Mouse (Mus musculus) ES-Bruce4 (cell line): Measurements from ENCODE around the gene Rai1. TPM values are rescaled to one million over a fixed set of nuclear protein-coding genes. Genes with fewer than 3 reads are reported as not detected.

Source experiments
- H3K27ac ChIP-seq: 2 replicates; pipeline ENCODE4 v1.5.1; 2012; ENCODE audit warnings: low read length, inconsistent platforms; ENCODE audit not compliant: insufficient read depth
- H3K27me3 ChIP-seq: 2 replicates; pipeline ENCODE4 v1.6.1; 2012; ENCODE audit warnings: mild to moderate bottlenecking, low read length, inconsistent platforms; ENCODE audit not compliant: control insufficient read depth, poor library complexity, insufficient read depth, severe bottlenecking
- H3K36me3 ChIP-seq: 2 replicates; pipeline ENCODE4 v1.6.1; 2012; ENCODE audit warnings: inconsistent platforms, mild to moderate bottlenecking, low read length, moderate library complexity; ENCODE audit not compliant: control insufficient read depth, poor library complexity, insufficient read depth, severe bottlenecking
- H3K4me1 ChIP-seq: one replicate; pipeline ENCODE4 v1.8.1; 2011; ENCODE audit warnings: low read length; ENCODE audit not compliant: control insufficient read depth, insufficient read depth
- H3K4me3 ChIP-seq: 2 replicates; pipeline ENCODE4 v1.5.1; 2011; ENCODE audit warnings: low read depth, mild to moderate bottlenecking, low read length
- H3K9ac ChIP-seq: 2 replicates; pipeline ENCODE4 v1.6.1; 2012; ENCODE audit warnings: low read depth, mild to moderate bottlenecking, inconsistent platforms; ENCODE audit not compliant: poor library complexity, severe bottlenecking
- H3K9me3 ChIP-seq: replicated peaks from 2 replicates; pipeline ENCODE4 v1.6.1; 2012; ENCODE audit warnings: mild to moderate bottlenecking, low read length, inconsistent platforms; ENCODE audit not compliant: control insufficient read depth, poor library complexity, insufficient read depth, severe bottlenecking
- CTCF ChIP-seq: IDR thresholded peaks from one replicate; pipeline ENCODE4 v1.8.1; 2011; ENCODE audit warnings: low read depth, low read length
- EP300 ChIP-seq: IDR thresholded peaks from 2 replicates; pipeline ENCODE4 v1.6.1; 2011; ENCODE audit warnings: low read depth, low read length; ENCODE audit not compliant: insufficient read depth
- POLR2A ChIP-seq: IDR thresholded peaks from one replicate; pipeline ENCODE4 v1.8.1; 2011; ENCODE audit warnings: low read length; ENCODE audit not compliant: insufficient read depth
- polyA plus RNA-seq: library from polyadenylated mRNA; stranded (reverse); fragments of >200 nt; gene quantifications from 2 replicates; pipeline ENCODE4 v1.2.4, GENCODE M21; 2011; ENCODE audit warnings: low read depth; ENCODE audit not compliant: missing spikeins, insufficient read depth, insufficient read length

The Rai1 gene
- polyA plus RNA-seq, 1 experiment = 21.9 TPM

DNA sequence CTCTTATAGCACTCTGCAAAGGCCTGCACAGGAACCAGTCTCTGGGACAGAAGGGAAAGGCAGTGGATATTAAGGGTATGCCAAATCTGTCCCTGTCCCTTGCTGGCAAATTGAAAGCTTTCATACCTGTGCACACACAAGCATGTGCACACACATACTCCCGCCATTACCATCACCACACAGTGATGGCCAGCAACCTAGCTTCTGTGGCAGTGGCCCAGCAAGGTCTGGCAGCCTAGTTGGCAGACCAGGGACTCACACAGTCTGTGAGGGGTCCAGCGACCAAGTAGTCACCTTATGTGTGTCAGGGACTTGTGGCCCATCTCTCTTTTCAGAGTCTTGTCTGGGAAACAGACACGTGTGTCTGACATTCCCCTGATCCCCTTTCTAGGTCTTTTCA, 106.3 kb downstream of the Rai1 start:
- Histone ChIP-seq H3K4me1 (peaks cover 13% of the 10 kb centered on the region), H3K9me3 (no peaks in the 10 kb centered on the region), H3K4me3 (peak overlapping the region; percentile 79; the same call in 1 of the 2 replicates), H3K36me3 (peaks cover 6% of the 10 kb centered on the region), H3K9ac (peak overlapping the region; percentile 65), H3K27me3 (no peaks in the 10 kb centered on the region), H3K27ac (peak overlapping the region; percentile 90)
- no peak for TF ChIP-seq CTCF
- no peak for TF ChIP-seq POLR2A
- TF ChIP-seq EP300 = no peak

- Histone ChIP-seq H3K27ac (no peak overlapping the region), H3K27me3 (no peaks in the 10 kb centered on the region), H3K9ac (no peak overlapping the region), H3K4me1 (peaks cover 13% of the 10 kb centered on the region), H3K4me3 (no peak overlapping the region), H3K36me3 (peaks cover 2% of the 10 kb centered on the region; the same call in 1 of the 2 replicates), H3K9me3 (no peaks in the 10 kb centered on the region)
- TF ChIP-seq EP300 (no peak), CTCF (no peak), POLR2A (no peak)
Measured at GRCm38 (mm10) chr11:60211761-60212160, 106.9 kb downstream of the Rai1 start.

DNA sequence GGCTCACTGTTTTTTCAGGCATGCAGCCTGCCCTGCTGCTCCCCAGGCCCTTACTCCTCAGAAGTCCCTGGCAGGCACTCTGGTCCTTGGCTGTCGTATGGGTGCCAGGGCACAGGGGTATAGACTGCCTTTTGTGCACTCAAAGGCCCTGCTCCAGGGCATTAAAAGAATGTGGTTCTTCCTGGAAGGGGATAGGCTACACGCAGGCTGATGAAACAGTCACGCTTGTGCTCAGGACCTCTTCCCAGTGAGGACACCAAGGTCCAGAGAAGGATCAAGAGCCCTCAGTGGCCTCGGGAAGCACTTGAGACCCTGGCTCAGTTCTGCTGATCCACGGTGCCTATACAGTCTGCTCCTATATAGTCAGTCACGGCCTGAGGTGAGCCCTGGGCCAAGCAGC, 108.5 kb downstream of the Rai1 start:
- H3K4me3 ChIP-seq = no peak overlapping the region
- H3K9me3 ChIP-seq = no peaks in the 10 kb centered on the region
- peaks cover 13% of the 10 kb centered on the region for H3K4me1 ChIP-seq
- no peak overlapping the region for H3K27ac ChIP-seq
- TF ChIP-seq CTCF (no peak), EP300 (no peak), POLR2A (no peak)
- no peaks in the 10 kb centered on the region for H3K27me3 ChIP-seq
- peaks cover 1% of the 10 kb centered on the region; the same call in 1 of the 2 replicates for H3K36me3 ChIP-seq
- H3K9ac ChIP-seq = no peak overlapping the region

GRCm38 (mm10) chr11:60216671-60217070, 111.9 kb downstream of the Rai1 start:
- peaks cover 12% of the 10 kb centered on the region for H3K4me1 ChIP-seq
- no peaks in the 10 kb centered on the region for H3K9me3 ChIP-seq
- TF ChIP-seq CTCF (no peak), POLR2A (no peak), EP300 (no peak)
- H3K9ac ChIP-seq = no peak overlapping the region
- no peak overlapping the region for H3K27ac ChIP-seq
- H3K27me3 ChIP-seq = no peaks in the 10 kb centered on the region
- no peak overlapping the region for H3K4me3 ChIP-seq
- peaks cover 4% of the 10 kb centered on the region; the same call in 1 of the 2 replicates for H3K36me3 ChIP-seq

DNA sequence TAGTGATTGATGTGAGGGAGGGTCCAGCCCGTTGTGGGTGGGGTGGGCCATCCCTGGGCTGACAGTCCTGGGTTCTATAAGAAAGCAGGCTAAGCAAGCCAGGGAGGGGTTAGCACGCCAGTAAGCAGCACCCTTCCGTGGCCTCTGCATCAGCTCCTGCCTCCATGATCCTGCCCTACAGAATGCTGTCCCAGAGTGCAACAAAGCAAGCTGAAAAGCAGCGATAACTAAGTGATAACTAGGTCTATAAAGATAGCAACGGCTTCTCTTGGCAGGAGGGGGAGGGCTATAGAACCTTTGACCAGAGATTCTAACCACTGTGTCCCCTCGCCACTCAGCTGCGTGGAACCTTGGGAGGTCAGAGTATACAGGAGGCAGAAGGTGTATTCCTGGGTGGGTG, 112.7 kb downstream of the Rai1 start:
- peaks cover 7% of the 10 kb centered on the region for H3K4me1 ChIP-seq
- no peak overlapping the region for H3K9ac ChIP-seq
- no peak for TF ChIP-seq CTCF
- no peak for TF ChIP-seq EP300
- TF ChIP-seq POLR2A = no peak

DNA sequence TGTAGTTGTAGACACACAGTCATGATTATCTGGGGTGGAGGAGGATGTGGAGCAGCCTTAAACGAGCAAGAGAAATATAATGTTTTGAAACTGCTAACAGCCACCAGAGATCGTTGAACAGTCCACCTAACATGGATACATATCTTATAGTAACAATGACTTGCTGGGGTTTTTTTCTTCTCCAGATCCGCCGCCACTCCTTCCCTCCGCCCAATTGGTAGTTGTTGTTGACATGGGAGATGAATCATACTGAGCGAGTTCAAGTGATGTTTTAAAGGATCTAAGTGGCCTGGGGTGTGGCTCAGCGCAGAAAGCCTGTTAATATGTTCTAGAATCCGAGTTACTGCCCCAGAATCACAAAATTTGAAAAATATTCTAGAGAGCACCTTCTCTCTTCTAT, 114.8 kb downstream of the Rai1 start:
- H3K9ac ChIP-seq = peak overlapping the region; percentile 70

More for the DNA sequence above, 112.7 kb downstream of the Rai1 start:
- H3K36me3 ChIP-seq = peaks cover 4% of the 10 kb centered on the region; the same call in 1 of the 2 replicates
- no peaks in the 10 kb centered on the region for H3K27me3 ChIP-seq
- H3K4me3 ChIP-seq = no peak overlapping the region
- no peaks in the 10 kb centered on the region for H3K9me3 ChIP-seq
- no peak overlapping the region for H3K27ac ChIP-seq

More for the DNA sequence above, 114.8 kb downstream of the Rai1 start:
- Histone ChIP-seq H3K9me3 (no peaks in the 10 kb centered on the region), H3K27ac (0 out of 2 replicates have a peak overlapping the region, but pooled peaks have one; percentile 16), H3K27me3 (no peaks in the 10 kb centered on the region), H3K4me1 (peaks cover 2% of the 10 kb centered on the region), H3K36me3 (peaks cover 4% of the 10 kb centered on the region; the same call in 1 of the 2 replicates), H3K4me3 (peak overlapping the region; percentile 80)
- TF ChIP-seq EP300 (no peak), POLR2A (no peak)
